In genomic region chr12:12509164-12509937, GRCm38 (mm10) we compare ENCODE assay signal across 9 mouse cellular contexts.
DNase-seq lines count a peak whose midpoint lies in the region; ATAC-seq and TF ChIP-seq lines count a peak whose summit lies in the region.
"Had no signal": no experiment of that assay in that cellular context is flagged by ENCODE, and none has a peak within 500 bp of the region (broad histone marks: within the 10 kb centered on the region; RNA-seq: fewer than 3 reads in every experiment).

No protein-coding gene starts in this region.

- peak overlapping the region; percentile 64; the same call in 1 of the 2 replicates for H3K27ac ChIP-seq in hindbrain, embryonic 10.5 days
- no peak overlapping the region for H3K27ac ChIP-seq in hindbrain, embryonic 13.5 days
- peak overlapping the region; percentile 62 for H3K27ac ChIP-seq in heart, postnatal 0 days (ENCODE audit: low read depth)
- H3K27ac ChIP-seq in limb, embryonic 11.5 days (replicated peaks; ENCODE audit: low read depth, low read length): no peak overlapping the region
- H3K27ac ChIP-seq in hindbrain, embryonic 11.5 days (ENCODE audit: low read depth, low read length): no peak overlapping the region
- no peak overlapping the region for H3K27ac ChIP-seq in hindbrain, postnatal 0 days

- H3K4me1 ChIP-seq in hindbrain, embryonic 10.5 days (replicated peaks): peaks cover 17% of the 10 kb centered on the region
- H3K4me1 ChIP-seq in hindbrain, embryonic 13.5 days (replicated peaks): no peaks in the 10 kb centered on the region
- 0 out of 2 replicates have a peak, but pooled peaks cover 12% of the 10 kb centered on the region for H3K4me1 ChIP-seq in heart, postnatal 0 days (ENCODE audit: control insufficient read depth, insufficient read depth)
- H3K4me1 ChIP-seq in limb, embryonic 11.5 days (ENCODE audit: control insufficient read depth, insufficient read depth, low read length): no peaks in the 10 kb centered on the region
- H3K4me1 ChIP-seq in hindbrain, embryonic 11.5 days (replicated peaks; ENCODE audit: control insufficient read depth, insufficient read depth, low read length): no peaks in the 10 kb centered on the region
- H3K4me1 ChIP-seq in hindbrain, postnatal 0 days (ENCODE audit: insufficient read depth, low read length): no peaks in the 10 kb centered on the region

- no peak overlapping the region for H3K4me3 ChIP-seq in hindbrain, embryonic 10.5 days
- no peak overlapping the region for H3K4me3 ChIP-seq in hindbrain, embryonic 13.5 days
- H3K4me3 ChIP-seq in heart, postnatal 0 days (ENCODE audit: low read depth, low read length): no peak overlapping the region
- no peak overlapping the region for H3K4me3 ChIP-seq in limb, embryonic 11.5 days (ENCODE audit: low read depth, low read length)
- no peak overlapping the region for H3K4me3 ChIP-seq in hindbrain, embryonic 11.5 days (ENCODE audit: low read depth, low read length)
- H3K4me3 ChIP-seq in hindbrain, postnatal 0 days (ENCODE audit: low read length): no peak overlapping the region

- H3K36me3 ChIP-seq in hindbrain, embryonic 10.5 days: no peaks in the 10 kb centered on the region
- H3K36me3 ChIP-seq in hindbrain, embryonic 13.5 days: no peaks in the 10 kb centered on the region
- H3K36me3 ChIP-seq in heart, postnatal 0 days (replicated peaks; ENCODE audit: control insufficient read depth, insufficient read depth, low read length): no peaks in the 10 kb centered on the region
- H3K36me3 ChIP-seq in limb, embryonic 11.5 days (ENCODE audit: control insufficient read depth, insufficient read depth, low read length): no peaks in the 10 kb centered on the region
- H3K36me3 ChIP-seq in hindbrain, embryonic 11.5 days (ENCODE audit: control insufficient read depth, insufficient read depth, low read length): no peaks in the 10 kb centered on the region
- H3K36me3 ChIP-seq in hindbrain, postnatal 0 days (ENCODE audit: insufficient read depth, low read length): no peaks in the 10 kb centered on the region

- H3K4me2 ChIP-seq in hindbrain, embryonic 13.5 days: no peak overlapping the region
- H3K4me2 ChIP-seq in heart, postnatal 0 days (ENCODE audit: low read depth, low read length): no peak overlapping the region
- no peak overlapping the region for H3K4me2 ChIP-seq in limb, embryonic 11.5 days (ENCODE audit: low read depth, severe bottlenecking)
- no peak overlapping the region for H3K4me2 ChIP-seq in hindbrain, embryonic 11.5 days (replicated peaks; ENCODE audit: low read depth, low read length)
- H3K4me2 ChIP-seq in hindbrain, postnatal 0 days (ENCODE audit: low read depth, low read length): no peak overlapping the region

- 65% methylated on average over 9 of the region's 9 CpGs for WGBS in hindbrain, embryonic 10.5 days
- 55% methylated on average over 9 of the region's 9 CpGs for WGBS in hindbrain, embryonic 13.5 days
- WGBS in heart, postnatal 0 days: 20% methylated on average over 9 of the region's 9 CpGs
- WGBS in limb, embryonic 11.5 days: 19% methylated on average over 9 of the region's 9 CpGs
- WGBS in hindbrain, embryonic 11.5 days: 56% methylated on average over 9 of the region's 9 CpGs
- 52% methylated on average over 9 of the region's 9 CpGs for WGBS in hindbrain, postnatal 0 days

- no peak overlapping the region for H3K9ac ChIP-seq in hindbrain, embryonic 13.5 days
- H3K9ac ChIP-seq in heart, postnatal 0 days (replicated peaks; ENCODE audit: low read depth, low read length): no peak overlapping the region
- no peak overlapping the region for H3K9ac ChIP-seq in limb, embryonic 11.5 days (ENCODE audit: low read length)
- H3K9ac ChIP-seq in hindbrain, embryonic 11.5 days (ENCODE audit: low read depth, low read length): no peak overlapping the region
- H3K9ac ChIP-seq in hindbrain, postnatal 0 days (replicated peaks; ENCODE audit: low read length): no peak overlapping the region

- no peak for DNase-seq in hindbrain, embryonic 10.5 days (ENCODE audit: low spot score)
- DNase-seq in heart, postnatal 0 days (ENCODE audit: low spot score): peak; percentile 85
- DNase-seq in limb, embryonic 11.5 days (ENCODE audit: low spot score): peak; percentile 57
- no peak for DNase-seq in hindbrain, embryonic 11.5 days (ENCODE audit: low spot score)
- no peak for DNase-seq in right cerebral cortex, postnatal 10 days (ENCODE audit: low spot score in 2 of 2)
- no peak for DNase-seq in hindbrain, postnatal 0 days (ENCODE audit: low spot score)
- DNase-seq: cerebellum, adult 9-10 months had no signal

- ATAC-seq in hindbrain, embryonic 13.5 days (ENCODE audit: low FRiP score): no peak
- peak; percentile 85 for ATAC-seq in heart, postnatal 0 days (ENCODE audit: insufficient read depth, low read depth)
- ATAC-seq in limb, embryonic 11.5 days (ENCODE audit: insufficient number of reproducible peaks, low FRiP score, low TSS enrichment, low read depth): peak; percentile 67; the same call in 1 of the 2 replicates
- ATAC-seq in megakaryocyte-erythroid progenitor cell, adult 5-6 weeks (replicated peaks; ENCODE audit: low FRiP score, low TSS enrichment, poor library complexity, severe bottlenecking): peak; percentile 57
- no peak for ATAC-seq in hindbrain, embryonic 11.5 days (ENCODE audit: low FRiP score)
- no peak for ATAC-seq in hindbrain, postnatal 0 days

- no peak for TF ChIP-seq CTCF in heart, postnatal 0 days (IDR thresholded peaks at IDR 0.05; ENCODE audit: low read depth)
- no peak for TF ChIP-seq CTCF in hindbrain, postnatal 0 days (IDR thresholded peaks at IDR 0.05; ENCODE audit: low read depth)

- H3K9me3 ChIP-seq in hindbrain, embryonic 10.5 days: no peaks in the 10 kb centered on the region
- no peaks in the 10 kb centered on the region for H3K9me3 ChIP-seq in hindbrain, embryonic 13.5 days
- no peaks in the 10 kb centered on the region for H3K9me3 ChIP-seq in heart, postnatal 0 days (replicated peaks; ENCODE audit: control insufficient read depth, low read length)
- no peaks in the 10 kb centered on the region for H3K9me3 ChIP-seq in limb, embryonic 11.5 days (ENCODE audit: control insufficient read depth, low read length)
- no peaks in the 10 kb centered on the region for H3K9me3 ChIP-seq in hindbrain, embryonic 11.5 days (ENCODE audit: control insufficient read depth, low read length)
- no peaks in the 10 kb centered on the region for H3K9me3 ChIP-seq in hindbrain, postnatal 0 days (ENCODE audit: low read length)

- no peaks in the 10 kb centered on the region for H3K27me3 ChIP-seq in hindbrain, embryonic 10.5 days (ENCODE audit: insufficient read depth, poor library complexity, severe bottlenecking)
- no peaks in the 10 kb centered on the region for H3K27me3 ChIP-seq in hindbrain, embryonic 13.5 days
- H3K27me3 ChIP-seq in heart, postnatal 0 days (ENCODE audit: control insufficient read depth, insufficient read depth, low read length): no peaks in the 10 kb centered on the region
- no peaks in the 10 kb centered on the region for H3K27me3 ChIP-seq in limb, embryonic 11.5 days (ENCODE audit: control insufficient read depth, insufficient read depth, low read length)
- no peaks in the 10 kb centered on the region for H3K27me3 ChIP-seq in hindbrain, embryonic 11.5 days (ENCODE audit: control insufficient read depth, insufficient read depth, low read length)
- H3K27me3 ChIP-seq in hindbrain, postnatal 0 days (ENCODE audit: insufficient read depth, low read length): no peaks in the 10 kb centered on the region

- TF ChIP-seq EP300 in heart, postnatal 0 days (IDR thresholded peaks at IDR 0.05; ENCODE audit: low read depth): no peak

Comparison
In these comparisons a context has a peak if more than half of its experiments do, and no peak if none do; other contexts are left out.
1. H3K27ac ChIP-seq: peak in hindbrain, embryonic 10.5 days (single experiment) and heart, postnatal 0 days (single experiment); none in hindbrain, embryonic 13.5 days (single experiment), limb, embryonic 11.5 days (single experiment), hindbrain, embryonic 11.5 days (single experiment) and hindbrain, postnatal 0 days (single experiment).
2. DNase-seq: peak in heart, postnatal 0 days (single experiment) and limb, embryonic 11.5 days (single experiment); none in hindbrain, embryonic 10.5 days (single experiment), hindbrain, embryonic 11.5 days (single experiment), right cerebral cortex, postnatal 10 days (0 of 2) and hindbrain, postnatal 0 days (single experiment).
3. ATAC-seq: peak in heart, postnatal 0 days (single experiment), limb, embryonic 11.5 days (single experiment) and megakaryocyte-erythroid progenitor cell, adult 5-6 weeks (single experiment); none in hindbrain, embryonic 13.5 days (single experiment), hindbrain, embryonic 11.5 days (single experiment) and hindbrain, postnatal 0 days (single experiment).